Comparison of ENCODE assay signal across 8 mouse cellular contexts in the genomic region with DNA sequence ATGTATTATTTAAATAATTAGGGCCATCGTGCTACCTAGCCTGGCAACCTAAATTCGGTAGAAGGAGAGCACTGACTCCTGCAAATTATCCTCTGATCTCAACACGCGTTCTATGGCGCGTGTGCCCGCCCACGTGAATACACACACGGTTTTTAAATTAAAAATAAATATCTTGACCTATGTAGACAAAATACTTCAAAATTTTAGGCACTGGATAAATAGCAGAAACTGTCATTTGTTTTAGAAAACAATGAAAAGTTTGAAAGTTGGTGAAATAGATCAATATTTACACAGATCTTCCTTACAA. TPM values are rescaled to one million over a fixed set of nuclear protein-coding genes. Genes with fewer than 3 reads are reported as not detected.
DNase-seq lines count a peak whose midpoint lies in the region; ATAC-seq and TF ChIP-seq lines count a peak whose summit lies in the region.

No protein-coding gene starts in this region.

- H3K4me1 ChIP-seq in kidney, adult 2 months (ENCODE audit: control insufficient read depth, insufficient read depth, low read length) = no peaks in the 10 kb centered on the region; the same call in 1 of the 2 replicates
- H3K4me1 ChIP-seq in brown adipose tissue, adult 24 weeks (ENCODE audit: control insufficient read depth, insufficient read depth, insufficient read length, low read length) = no peaks in the 10 kb centered on the region
- peaks cover 9% of the 10 kb centered on the region for H3K4me1 ChIP-seq in hindbrain, embryonic 16.5 days (ENCODE audit: control insufficient read depth, insufficient read depth, low read depth, low read length)
- peaks cover 8% of the 10 kb centered on the region for H3K4me1 ChIP-seq in midbrain, embryonic 14.5 days (ENCODE audit: control insufficient read depth, insufficient read depth, low read length)

- H3K4me3 ChIP-seq in kidney, adult 2 months (ENCODE audit: insufficient read depth, low read depth, low read length) = peak overlapping the region; percentile 52
- H3K4me3 ChIP-seq in brown adipose tissue, adult 24 weeks (ENCODE audit: insufficient read depth, low read depth, low read length) = peak overlapping the region; percentile 77
- peak overlapping the region; percentile 86 for H3K4me3 ChIP-seq in hindbrain, embryonic 16.5 days (ENCODE audit: low read length)
- H3K4me3 ChIP-seq in midbrain, embryonic 14.5 days (replicated peaks; ENCODE audit: low read depth, low read length) = peak overlapping the region; percentile 74

- H3K27me3 ChIP-seq in kidney, adult 2 months (replicated peaks; ENCODE audit: control insufficient read depth, insufficient read depth, low read length) = no peaks in the 10 kb centered on the region
- no peaks in the 10 kb centered on the region for H3K27me3 ChIP-seq in hindbrain, embryonic 16.5 days (replicated peaks; ENCODE audit: control insufficient read depth, insufficient read depth, low read length)
- no peaks in the 10 kb centered on the region for H3K27me3 ChIP-seq in midbrain, embryonic 14.5 days (ENCODE audit: control insufficient read depth, insufficient read depth, low read length)

- ATAC-seq in hindbrain, embryonic 16.5 days = no peak; the same call in 1 of the 2 replicates
- ATAC-seq in midbrain, embryonic 14.5 days (ENCODE audit: low FRiP score, low TSS enrichment) = no peak

- H3K27ac ChIP-seq in kidney, adult 2 months (ENCODE audit: insufficient read depth, low read depth, low read length) = no peak overlapping the region
- H3K27ac ChIP-seq in brown adipose tissue, adult 24 weeks (replicated peaks; ENCODE audit: low read depth, low read length) = no peak overlapping the region
- H3K27ac ChIP-seq in hindbrain, embryonic 16.5 days (ENCODE audit: low read depth, low read length) = no peak overlapping the region
- no peak overlapping the region for H3K27ac ChIP-seq in midbrain, embryonic 14.5 days (replicated peaks; ENCODE audit: low read depth, low read length)

- WGBS in kidney, adult 2 months = 0% methylated on average over 9 of the region's 9 CpGs
- 2% methylated on average over 9 of the region's 9 CpGs for WGBS in hindbrain, embryonic 16.5 days
- whole genome bisulfite sequencing in midbrain, embryonic 14.5 days = 6% methylated on average over 9 of the region's 9 CpGs

- H3K36me3 ChIP-seq in kidney, adult 2 months (ENCODE audit: control insufficient read depth, insufficient read depth, low read length) = no peaks in the 10 kb centered on the region
- peaks cover 9% of the 10 kb centered on the region for H3K36me3 ChIP-seq in hindbrain, embryonic 16.5 days (ENCODE audit: control insufficient read depth, insufficient read depth, low read length)
- H3K36me3 ChIP-seq in midbrain, embryonic 14.5 days (ENCODE audit: control insufficient read depth, insufficient read depth, low read length) = peaks cover 17% of the 10 kb centered on the region

- TF ChIP-seq CTCF in kidney, adult 2 months (conservative IDR thresholded peaks at IDR 0.05; ENCODE audit: insufficient read depth, insufficient read length, low read depth, low read length) = no peak

- peak overlapping the region; percentile 58 for H3K9ac ChIP-seq in hindbrain, embryonic 16.5 days (ENCODE audit: low read depth, low read length)
- H3K9ac ChIP-seq in midbrain, embryonic 14.5 days (replicated peaks; ENCODE audit: low read length) = no peak overlapping the region; the same call in 1 of the 2 replicates

- peak overlapping the region; percentile 67 for H3K4me2 ChIP-seq in hindbrain, embryonic 16.5 days (ENCODE audit: low read length)
- H3K4me2 ChIP-seq in midbrain, embryonic 14.5 days (ENCODE audit: low read length) = peak overlapping the region; percentile 90

- DNase-seq in kidney, adult 2 months = no peak
- no peak for DNase-seq in kidney, postnatal 36 days
- DNase-seq in midbrain, embryonic 14.5 days = no peak
- DNase-seq in right cerebral cortex, adult 18-20 months = no peak
- DNase-seq in adrenal gland, postnatal 25 days = no peak
- DNase-seq in right cerebral cortex, postnatal 36 days (ENCODE audit: low spot score in 2 of 2) = no peak

- TF ChIP-seq POLR2A in kidney, adult 2 months (IDR thresholded peaks at IDR 0.05; ENCODE audit: low read depth, low read length) = no peak

- H3K9me3 ChIP-seq in hindbrain, embryonic 16.5 days (ENCODE audit: control insufficient read depth, low read length) = no peaks in the 10 kb centered on the region
- no peaks in the 10 kb centered on the region for H3K9me3 ChIP-seq in midbrain, embryonic 14.5 days (ENCODE audit: control insufficient read depth, low read length)

RNA-seq across cellular contexts. Expression of gene Utp6, which starts 0.6 kb away (rescaled TPM):
- polyA plus RNA-seq in kidney, adult 2 months (2012; rRNA removed) = 7.7 and 10.3 TPM in 2 replicates
- polyA plus RNA-seq in brown adipose tissue, adult 24 weeks (2012; ENCODE audit: insufficient read depth, insufficient read length, missing spikeins) = 21.2 and 27.0 TPM in 2 replicates
- 37.3 and 39.9 TPM in 2 replicates for polyA plus RNA-seq in hindbrain, embryonic 16.5 days (2015; fragmentation: Nextera tagmentation; extraction: Ambion mirVana)
- polyA plus RNA-seq in midbrain, embryonic 14.5 days (2014; fragmentation: Nextera tagmentation; extraction: Ambion mirVana) = 32.9 and 51.9 TPM in 2 replicates
- 39.3 and 45.0 TPM in 2 replicates for total RNA-seq in adrenal gland, postnatal 25 days (2021)

RNA-seq across cellular contexts. Expression of gene Suz12, which starts 30.1 kb away (rescaled TPM):
- polyA plus RNA-seq in kidney, adult 2 months (2012; rRNA removed) = 4.3 and 5.7 TPM in 2 replicates
- 15.0 and 20.6 TPM in 2 replicates for polyA plus RNA-seq in brown adipose tissue, adult 24 weeks (2012; ENCODE audit: insufficient read depth, insufficient read length, missing spikeins)
- 9.3 and 9.9 TPM in 2 replicates for polyA plus RNA-seq in hindbrain, embryonic 16.5 days (2015; fragmentation: Nextera tagmentation; extraction: Ambion mirVana)
- polyA plus RNA-seq in midbrain, embryonic 14.5 days (2014; fragmentation: Nextera tagmentation; extraction: Ambion mirVana) = 18.1 and 21.4 TPM in 2 replicates
- total RNA-seq in adrenal gland, postnatal 25 days (2021) = 61.3 and 66.7 TPM in 2 replicates
